Mouse (Mus musculus) lung, embryonic 14.5 days (tissue): ENCODE data around the gene Ldb1. TPM values are rescaled to one million over a fixed set of nuclear protein-coding genes. Genes with fewer than 3 reads are reported as not detected.

Experiments used
- ATAC-seq: fragments of 200-750 bp; cut with Nextera tagmentation; 2 replicates; pipeline ENCODE4 v1.8.0; 2017; ENCODE audit warnings: mild to moderate bottlenecking, moderate TSS enrichment, moderate library complexity; ENCODE audit not compliant: insufficient read depth
- DNase-seq: peaks from one replicate; pipeline ENCODE4 v3.0.0-alpha.2; 2015
- H3K27ac ChIP-seq: fragments of 300-500 bp; sonication (generic); 2 replicates; pipeline ENCODE4 v1.5.1; 2014; ENCODE audit warnings: low read depth, mild to moderate bottlenecking, moderate library complexity
- H3K27me3 ChIP-seq: fragments of 300-500 bp; sonication (generic); 2 replicates; pipeline ENCODE4 v1.6.1; 2014; ENCODE audit warnings: low read length, control low read depth; ENCODE audit not compliant: insufficient read depth
- H3K36me3 ChIP-seq: fragments of 300-500 bp; sonication (generic); 2 replicates; pipeline ENCODE4 v1.6.1; 2014; ENCODE audit warnings: control low read depth; ENCODE audit not compliant: insufficient read depth
- H3K4me1 ChIP-seq: fragments of 300-500 bp; sonication (generic); 2 replicates; pipeline ENCODE4 v1.6.1; 2014; ENCODE audit warnings: antibody characterized with exemption, control low read depth; ENCODE audit not compliant: insufficient read depth
- H3K4me2 ChIP-seq: fragments of 300-500 bp; sonication (generic); 2 replicates; pipeline ENCODE4 v1.6.1; 2014; ENCODE audit warnings: mild to moderate bottlenecking
- H3K4me3 ChIP-seq: fragments of 300-500 bp; sonication (generic); 2 replicates; pipeline ENCODE4 v1.5.1; 2014; ENCODE audit warnings: low read depth, low read length
- H3K9ac ChIP-seq: fragments of 300-500 bp; sonication (generic); 2 replicates; pipeline ENCODE4 v1.6.1; 2014
- H3K9me3 ChIP-seq: fragments of 300-500 bp; sonication (generic); 2 replicates; pipeline ENCODE4 v1.6.1; 2016; ENCODE audit warnings: low read depth, low read length, control low read depth
- CTCF ChIP-seq: IDR thresholded peaks from 2 replicates; pipeline ENCODE4 v1.5.1; 2016; ENCODE audit warnings: antibody characterized with exemption, low read depth
- WGBS: fragments of 180-500 bp; shearing (Covaris S2); extraction: QIAGEN DNeasy Blood & Tissue Kit; methylation state at CpG from one replicate; pipeline ENCODE4 v1.1.7; 2014; 5-methylcytosine and 5-hydroxymethylcytosine counted together
- polyA plus RNA-seq: library from polyadenylated mRNA; unstranded; fragments of >200 nt; fragmentation: Nextera tagmentation; extraction: Ambion mirVana; gene quantifications from 2 replicates; pipeline ENCODE4 v1.2.1, GENCODE M21; 2014

Ldb1 gene
- polyA plus RNA-seq, 1 experiment from 2014 or later = 87.7 TPM

DNA sequence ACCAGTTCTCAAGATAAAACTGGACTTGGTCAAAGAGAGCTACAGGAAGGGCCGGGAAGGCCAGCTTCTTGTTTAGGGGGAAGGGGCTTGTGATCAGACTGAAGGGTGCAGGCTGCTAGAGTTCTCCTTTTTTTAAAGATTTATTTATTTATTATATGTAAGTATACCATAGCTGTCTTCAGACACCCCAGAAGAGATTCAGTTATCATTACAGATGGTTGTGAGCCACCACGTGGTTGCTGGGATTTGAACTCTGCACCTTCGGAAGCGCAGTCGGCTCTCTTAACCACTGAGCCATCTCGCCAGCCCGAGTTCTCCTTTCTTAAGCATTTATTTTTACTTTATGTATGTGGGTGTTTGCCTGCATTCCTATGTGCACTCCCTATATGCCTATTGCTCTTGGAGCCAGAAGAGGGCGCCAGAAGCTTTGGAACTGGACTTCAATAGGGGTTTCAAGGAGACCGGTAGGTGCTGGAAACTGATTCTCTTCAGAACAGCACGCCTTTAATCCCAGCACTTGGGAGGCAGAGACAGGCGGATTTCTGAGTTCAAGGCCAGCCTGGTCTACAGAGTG lies 16.2 kb downstream of the Ldb1 start:
- Histone ChIP-seq H3K36me3 (peaks cover 40% of the 10 kb centered on the region), H3K27ac (no peak overlapping the region), H3K9ac (no peak overlapping the region), H3K4me2 (no peak overlapping the region), H3K4me3 (no peak overlapping the region), H3K4me1 (no peaks in the 10 kb centered on the region), H3K27me3 (no peaks in the 10 kb centered on the region), H3K9me3 (peaks cover 6% of the 10 kb centered on the region; the same call in 1 of the 2 replicates)
- ATAC-seq (no peak), DNase-seq (peak; percentile 52)
- peak; percentile 56 for TF ChIP-seq CTCF
- 70% methylated on average over 11 of the region's 11 CpGs for whole genome bisulfite sequencing

DNA sequence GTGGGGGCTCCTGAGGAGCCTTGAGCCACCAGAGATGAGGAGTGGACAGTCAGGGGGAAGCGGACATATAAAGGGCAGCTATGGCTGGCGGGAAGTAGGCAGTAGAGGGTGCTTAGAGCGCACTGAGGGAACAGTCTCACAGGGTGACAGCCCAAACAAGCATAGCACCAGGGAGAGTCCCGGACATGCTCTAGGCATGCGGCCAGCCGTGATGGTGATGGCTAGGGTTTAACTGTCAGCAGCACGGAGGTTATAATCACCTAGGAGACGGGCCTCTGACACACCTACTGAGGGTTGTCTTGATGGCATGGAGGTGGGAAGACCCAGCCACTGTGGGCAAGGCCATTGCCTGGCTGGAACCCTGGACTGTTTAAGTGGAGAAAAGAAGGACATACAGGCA lies 18.4 kb downstream of the Ldb1 start:
- no peak overlapping the region; the same call in 1 of the 2 replicates for H3K27ac ChIP-seq
- WGBS = 34% methylated on average over 8 of the region's 8 CpGs

DNA sequence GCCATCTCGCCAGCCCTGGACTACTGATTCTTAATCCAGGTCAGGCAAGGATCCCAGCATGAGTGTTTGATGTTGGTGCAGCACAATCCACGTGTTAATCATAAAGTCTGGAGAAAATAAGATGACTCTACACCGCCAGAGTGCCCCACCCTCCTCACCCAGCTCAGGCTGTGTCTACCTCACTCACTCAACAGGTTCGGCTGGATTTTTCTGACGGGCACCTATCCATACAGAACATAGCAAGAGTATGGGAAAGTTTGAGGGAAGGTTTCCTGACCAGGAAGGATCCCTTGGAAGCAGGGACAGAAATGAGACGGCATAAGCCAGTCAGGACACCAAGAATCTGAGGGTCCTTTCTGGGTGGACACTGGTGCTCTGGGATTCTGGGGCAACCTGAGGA lies 20.1 kb downstream of the Ldb1 start:
- Histone ChIP-seq H3K27ac (0 out of 2 replicates have a peak overlapping the region, but pooled peaks have one; percentile 24), H3K27me3 (no peaks in the 10 kb centered on the region), H3K36me3 (0 out of 2 replicates have a peak, but pooled peaks cover 1% of the 10 kb centered on the region), H3K9ac (no peak overlapping the region), H3K9me3 (peaks cover 6% of the 10 kb centered on the region; the same call in 1 of the 2 replicates), H3K4me3 (no peak overlapping the region), H3K4me2 (no peak overlapping the region), H3K4me1 (no peaks in the 10 kb centered on the region)
- no peak for TF ChIP-seq CTCF
- ATAC-seq (peak; percentile 64; the same call in 1 of the 2 replicates), DNase-seq (peak; percentile 68)
- WGBS = 59% methylated on average over 6 of the region's 6 CpGs

More for the DNA sequence above, 18.4 kb downstream of the Ldb1 start:
- ATAC-seq = no peak
- Histone ChIP-seq H3K27me3 (no peaks in the 10 kb centered on the region), H3K9ac (no peak overlapping the region), H3K4me3 (no peak overlapping the region), H3K36me3 (peaks cover 17% of the 10 kb centered on the region; the same call in 1 of the 2 replicates), H3K9me3 (peaks cover 6% of the 10 kb centered on the region; the same call in 1 of the 2 replicates), H3K4me1 (no peaks in the 10 kb centered on the region), H3K4me2 (no peak overlapping the region)
- no peak for DNase-seq
- TF ChIP-seq CTCF = no peak

DNA sequence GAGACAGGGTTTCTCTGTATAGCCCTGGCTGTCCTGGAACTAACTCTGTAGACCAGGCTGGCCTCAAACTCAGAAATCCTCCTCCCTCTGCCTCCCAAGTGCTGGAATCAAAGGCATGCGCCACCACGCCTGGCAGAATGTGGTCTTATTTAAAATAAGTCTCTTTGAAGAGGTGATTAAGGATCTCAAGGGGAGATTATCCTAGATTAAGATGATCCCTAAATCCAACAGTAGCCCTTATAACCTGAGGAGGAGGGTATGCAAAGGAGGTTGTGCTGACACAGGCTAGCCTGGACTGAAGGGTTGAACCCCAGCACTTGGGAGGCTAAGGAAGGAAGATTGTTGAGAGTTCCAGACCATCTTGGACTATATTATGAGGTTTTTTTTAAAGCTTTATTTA lies 29.0 kb downstream of the Ldb1 start:
- no peaks in the 10 kb centered on the region for H3K27me3 ChIP-seq
- DNase-seq (no peak), ATAC-seq (no peak)
- H3K9ac ChIP-seq = no peak overlapping the region
- no peak overlapping the region for H3K27ac ChIP-seq
- no peak overlapping the region for H3K4me2 ChIP-seq
- no peak for TF ChIP-seq CTCF
- no peaks in the 10 kb centered on the region for H3K4me1 ChIP-seq
- no peaks in the 10 kb centered on the region for H3K9me3 ChIP-seq
- 64% methylated on average over 2 of the region's 2 CpGs for WGBS
- no peak overlapping the region for H3K4me3 ChIP-seq
- no peaks in the 10 kb centered on the region for H3K36me3 ChIP-seq

DNA sequence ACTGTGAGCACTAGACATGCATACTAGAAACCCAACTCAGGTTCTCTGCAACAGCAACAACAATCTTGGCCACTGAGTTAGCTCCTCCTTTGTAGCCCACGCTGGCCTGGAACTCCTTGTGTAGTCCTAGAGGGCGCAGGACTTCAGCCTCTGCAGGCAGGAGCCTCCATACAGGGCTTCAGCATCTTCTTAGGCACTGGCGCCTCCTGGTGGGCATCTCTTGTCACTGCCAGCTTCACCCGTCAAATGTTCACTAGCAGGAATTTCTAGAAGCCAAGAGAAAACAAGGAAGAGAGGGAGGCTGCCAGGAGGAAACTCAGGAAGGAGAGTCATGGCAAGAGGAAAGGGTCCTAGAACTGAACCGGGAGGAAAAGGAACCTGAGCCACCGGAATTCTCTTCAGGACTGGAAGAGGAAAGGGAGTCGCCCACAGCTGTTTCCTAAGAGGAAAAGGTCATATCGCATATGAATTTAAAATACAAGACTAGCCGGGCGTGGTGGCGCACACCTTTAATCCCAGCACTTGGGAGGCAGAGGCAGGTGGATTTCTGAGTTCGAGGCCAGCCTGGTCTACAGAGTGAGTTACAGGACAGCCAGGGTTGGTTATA lies 30.3 kb downstream of the Ldb1 start:
- peak; percentile 82 for ATAC-seq
- H3K4me2 ChIP-seq = no peak overlapping the region
- H3K9ac ChIP-seq = no peak overlapping the region
- peak; percentile 94 for DNase-seq
- no peak overlapping the region for H3K4me3 ChIP-seq
- H3K36me3 ChIP-seq = no peaks in the 10 kb centered on the region
- 33% methylated on average over 12 of the region's 12 CpGs for WGBS
- H3K4me1 ChIP-seq = no peaks in the 10 kb centered on the region
- H3K9me3 ChIP-seq = no peaks in the 10 kb centered on the region
- H3K27me3 ChIP-seq = no peaks in the 10 kb centered on the region
- H3K27ac ChIP-seq = no peak overlapping the region
- peak; percentile 97 for TF ChIP-seq CTCF

DNA sequence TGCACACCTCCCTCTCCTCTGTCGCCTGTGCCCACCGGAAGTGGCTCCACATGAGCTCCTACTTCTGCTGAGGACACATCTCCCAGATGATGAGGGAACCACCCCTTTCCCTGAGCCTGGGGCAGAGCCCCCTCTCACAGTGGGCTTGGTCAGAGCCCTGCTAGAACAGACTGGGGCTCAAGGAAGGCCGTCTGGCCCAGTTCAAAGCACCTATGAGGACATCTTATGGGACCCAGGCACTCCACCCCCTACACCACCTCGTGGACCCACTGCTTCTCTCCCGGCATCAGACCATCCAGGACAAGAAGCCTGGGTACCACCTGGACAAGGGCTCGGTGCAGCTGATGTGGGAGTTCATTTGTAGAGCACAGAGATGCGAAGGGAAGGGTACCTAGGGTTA lies 39.3 kb downstream of the Ldb1 start:
- ATAC-seq = no peak
- Histone ChIP-seq H3K27me3 (no peaks in the 10 kb centered on the region), H3K9me3 (no peaks in the 10 kb centered on the region), H3K4me3 (no peak overlapping the region), H3K4me2 (no peak overlapping the region), H3K27ac (no peak overlapping the region), H3K36me3 (peaks cover 8% of the 10 kb centered on the region; the same call in 1 of the 2 replicates), H3K9ac (no peak overlapping the region), H3K4me1 (peaks cover 4% of the 10 kb centered on the region; the same call in 1 of the 2 replicates)
- no peak for TF ChIP-seq CTCF
- DNase-seq = no peak
- WGBS = 86% methylated on average over 7 of the region's 7 CpGs

DNA sequence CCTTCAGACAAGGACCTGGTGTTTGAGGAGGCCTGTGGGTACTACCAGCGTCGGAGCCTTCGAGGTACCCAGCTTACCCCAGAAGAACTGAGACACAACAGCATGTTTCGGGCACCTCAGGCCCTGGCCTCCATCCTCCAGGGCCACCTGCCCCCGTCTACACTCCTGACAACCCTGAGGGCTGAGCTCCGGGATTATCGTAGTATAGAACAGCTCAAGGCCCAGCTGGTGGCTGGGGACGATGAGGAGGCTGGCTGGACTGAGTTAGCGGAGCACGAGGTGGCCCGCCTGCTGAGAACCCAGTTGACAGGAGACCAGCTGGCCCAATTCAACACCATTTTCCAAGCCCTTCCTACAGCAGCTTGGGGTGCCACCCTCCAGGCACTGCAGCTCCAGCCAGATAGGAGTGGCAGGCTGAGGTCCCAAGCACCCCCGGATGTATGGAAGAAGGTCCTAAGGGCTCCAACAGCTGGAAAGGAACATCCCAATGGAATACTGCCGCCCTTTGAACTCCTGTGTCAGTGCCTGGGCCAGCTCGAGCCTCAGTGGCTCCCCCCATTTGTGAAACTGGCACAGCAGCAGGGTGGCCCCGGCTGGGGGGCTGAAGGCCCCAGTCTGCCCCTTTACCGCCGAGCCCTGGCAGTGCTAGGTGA lies 40.1 kb downstream of the Ldb1 start:
- no peak for TF ChIP-seq CTCF
- H3K36me3 ChIP-seq = peaks cover 8% of the 10 kb centered on the region; the same call in 1 of the 2 replicates
- H3K4me3 ChIP-seq = no peak overlapping the region
- H3K4me2 ChIP-seq = no peak overlapping the region
- H3K27me3 ChIP-seq = no peaks in the 10 kb centered on the region
- no peak overlapping the region for H3K27ac ChIP-seq
- H3K9me3 ChIP-seq = no peaks in the 10 kb centered on the region
- H3K4me1 ChIP-seq = peaks cover 4% of the 10 kb centered on the region; the same call in 1 of the 2 replicates
- no peak for ATAC-seq
- H3K9ac ChIP-seq = no peak overlapping the region
- no peak for DNase-seq
- WGBS = 77% methylated on average over 17 of the region's 17 CpGs
